Mouse (Mus musculus) embryonic fibroblast, embryonic 13.5 days (primary cell): ENCODE data around the gene Git2. TPM values are rescaled to one million over a fixed set of nuclear protein-coding genes. Genes with fewer than 3 reads are reported as not detected.
A peak's percentile ranks its signal among the peaks of the same experiment; 100 is the strongest.

Source experiments
- H3K27ac ChIP-seq: 2 replicates; pipeline ENCODE4 v1.5.1; 2012; ENCODE audit warnings: low read length, control low read depth, inconsistent platforms; ENCODE audit not compliant: insufficient read depth
- H3K4me1 ChIP-seq: 2 replicates; pipeline ENCODE4 v1.6.1; 2011; ENCODE audit warnings: low read length; ENCODE audit not compliant: control insufficient read depth, insufficient read depth
- H3K4me3 ChIP-seq: 2 replicates; pipeline ENCODE4 v1.5.1; 2011; ENCODE audit warnings: mild to moderate bottlenecking, control low read depth, low read length; ENCODE audit not compliant: insufficient read depth
- CTCF ChIP-seq: IDR thresholded peaks from 2 replicates; pipeline ENCODE4 v1.5.1; 2011; ENCODE audit warnings: mild to moderate bottlenecking, control low read depth, low read length, moderate library complexity, borderline replicate concordance; ENCODE audit not compliant: insufficient read depth
- POLR2A ChIP-seq: IDR thresholded peaks from 2 replicates; pipeline ENCODE4 v1.6.1; 2011; ENCODE audit warnings: low read depth, mild to moderate bottlenecking, control low read depth, low read length, moderate library complexity
- polyA plus RNA-seq: library from polyadenylated mRNA; stranded (reverse); fragments of >200 nt; gene quantifications from 2 replicates; pipeline ENCODE4 v1.2.4, GENCODE M21; 2011; ENCODE audit warnings: low read depth; ENCODE audit not compliant: missing spikeins, insufficient read length

The Git2 gene
- polyA plus RNA-seq, 1 experiment: 58.0 TPM

DNA sequence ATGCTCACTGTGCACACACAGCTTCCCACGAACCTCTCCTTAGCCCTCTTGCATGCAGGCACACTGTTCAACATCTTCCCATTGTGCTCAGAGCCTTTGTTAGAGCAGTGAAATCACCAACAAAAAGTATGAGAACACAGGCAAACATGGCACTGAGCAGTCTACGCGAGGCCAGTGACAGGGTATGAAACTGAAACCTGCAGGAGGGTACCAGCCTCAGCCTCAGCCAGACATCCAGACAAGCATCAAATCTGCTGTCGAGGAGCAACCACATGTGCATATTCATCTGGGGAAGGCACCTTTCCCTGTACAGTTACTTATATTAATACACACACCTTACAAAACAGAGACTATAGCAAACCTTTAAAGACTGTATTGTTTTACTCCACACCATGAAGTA lies 28.4 kb downstream of the Git2 start:
- peaks cover 20% of the 10 kb centered on the region for H3K4me1 ChIP-seq
- H3K27ac ChIP-seq: no peak overlapping the region
- no peak overlapping the region for H3K4me3 ChIP-seq
- no peak for TF ChIP-seq POLR2A
- no peak for TF ChIP-seq CTCF

GRCm38 (mm10) chr5:114745581-114745980 lies 29.7 kb downstream of the Git2 start:
- TF ChIP-seq POLR2A: no peak
- TF ChIP-seq CTCF: no peak
- peaks cover 20% of the 10 kb centered on the region for H3K4me1 ChIP-seq
- H3K4me3 ChIP-seq: no peak overlapping the region
- peak overlapping the region; percentile 8; the same call in 1 of the 2 replicates for H3K27ac ChIP-seq

GRCm38 (mm10) chr5:114743697-114744090 lies 31.6 kb downstream of the Git2 start:
- TF ChIP-seq CTCF (no peak), POLR2A (no peak)
- H3K27ac ChIP-seq: peak overlapping the region; percentile 64

DNA sequence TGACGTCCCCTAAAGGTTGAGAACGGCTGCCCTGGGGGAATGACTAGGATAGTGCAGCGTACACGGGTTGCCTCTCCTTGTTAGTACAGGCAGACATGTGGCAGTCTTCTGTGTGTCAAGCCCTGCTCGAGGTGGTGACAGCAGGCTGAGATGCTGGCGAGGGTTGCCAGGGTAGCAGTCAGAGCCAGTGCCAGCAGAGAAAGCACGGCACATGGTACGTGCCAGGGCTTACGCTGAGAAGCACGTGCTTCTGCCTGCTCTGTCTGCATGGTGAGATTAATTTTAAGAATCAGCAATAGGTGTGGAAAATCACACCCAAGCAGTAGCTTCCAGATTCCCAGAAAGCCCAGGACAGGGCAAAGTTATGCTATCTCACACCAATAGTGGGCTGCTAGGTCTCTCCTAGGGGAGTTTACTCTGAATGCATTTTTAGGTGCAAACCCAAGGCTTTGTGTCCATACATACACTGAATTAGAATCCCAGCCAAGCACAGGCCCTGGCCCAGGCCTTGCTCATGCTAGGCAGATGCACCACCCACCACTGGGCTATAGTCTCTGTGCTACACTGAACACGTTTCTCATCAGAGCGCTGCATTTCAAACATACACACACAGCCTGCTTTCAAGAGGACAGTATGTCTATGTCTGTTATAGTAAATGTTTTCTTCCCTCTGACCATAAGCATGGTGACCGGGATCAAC lies 32.2 kb downstream of the Git2 start:
- peaks cover 25% of the 10 kb centered on the region for H3K4me1 ChIP-seq
- H3K4me3 ChIP-seq: no peak overlapping the region
- H3K27ac ChIP-seq: peak overlapping the region; percentile 64
- TF ChIP-seq CTCF (no peak), POLR2A (no peak)

More at GRCm38 (mm10) chr5:114743697-114744090, 31.6 kb downstream of the Git2 start:
- Histone ChIP-seq H3K4me3 (no peak overlapping the region), H3K4me1 (peaks cover 25% of the 10 kb centered on the region)

DNA sequence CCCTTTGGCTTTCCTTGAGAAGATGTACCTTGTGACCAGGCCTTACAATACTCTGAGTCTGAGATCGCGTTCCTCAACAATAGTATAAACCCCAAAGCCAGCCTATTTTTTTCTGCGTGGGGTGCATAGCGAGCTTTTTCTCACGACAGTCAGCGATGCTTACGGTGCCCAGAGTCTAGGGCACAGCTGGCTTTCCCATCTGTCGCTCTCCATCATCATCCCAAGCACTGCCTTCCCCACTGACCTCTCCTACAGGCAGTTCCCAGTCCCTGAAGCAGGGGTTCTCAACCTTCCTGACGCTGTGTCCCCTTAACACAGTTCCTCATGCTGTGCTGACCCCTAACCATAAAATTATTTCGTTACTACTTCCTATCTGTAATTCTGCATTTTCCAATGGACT lies 32.7 kb downstream of the Git2 start:
- H3K4me3 ChIP-seq: no peak overlapping the region
- H3K27ac ChIP-seq: peak overlapping the region; percentile 64; the same call in 1 of the 2 replicates
- peaks cover 25% of the 10 kb centered on the region for H3K4me1 ChIP-seq
- TF ChIP-seq POLR2A (no peak), CTCF (no peak)

DNA sequence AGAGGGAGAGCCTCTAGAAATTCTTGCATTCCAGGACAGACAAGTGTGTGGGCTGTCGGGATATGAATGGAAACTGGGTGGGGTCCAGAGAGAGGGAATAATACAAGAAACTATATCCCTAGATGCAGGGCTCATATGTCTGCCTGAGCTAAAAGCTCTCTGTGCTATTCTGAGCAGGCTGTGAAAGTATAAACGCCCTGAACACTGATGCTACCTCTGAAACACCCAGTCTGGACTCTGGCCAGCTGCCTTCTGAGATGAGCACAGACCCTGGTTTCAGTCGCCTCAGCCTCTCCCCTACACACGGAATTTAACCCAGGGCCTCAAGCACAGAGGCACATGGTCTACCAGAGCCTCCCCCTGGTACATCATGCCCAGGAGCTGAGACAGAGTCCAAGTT lies 34.7 kb downstream of the Git2 start:
- Histone ChIP-seq H3K27ac (no peak overlapping the region), H3K4me1 (peaks cover 25% of the 10 kb centered on the region), H3K4me3 (no peak overlapping the region)
- no peak for TF ChIP-seq CTCF
- no peak for TF ChIP-seq POLR2A

- peaks cover 13% of the 10 kb centered on the region for H3K4me1 ChIP-seq
- H3K4me3 ChIP-seq: no peak overlapping the region
- TF ChIP-seq CTCF (no peak), POLR2A (no peak)
- no peak overlapping the region for H3K27ac ChIP-seq
Measured at GRCm38 (mm10) chr5:114738707-114739241, 36.5 kb downstream of the Git2 start.

GRCm38 (mm10) chr5:114737090-114737887 lies 38.0 kb downstream of the Git2 start:
- no peak for TF ChIP-seq CTCF
- TF ChIP-seq POLR2A: no peak
- Histone ChIP-seq H3K4me1 (peaks cover 5% of the 10 kb centered on the region; the same call in 1 of the 2 replicates), H3K27ac (no peak overlapping the region)

GRCm38 (mm10) chr5:114733606-114734005 lies 41.7 kb downstream of the Git2 start:
- TF ChIP-seq POLR2A: no peak
- no peak for TF ChIP-seq CTCF
- Histone ChIP-seq H3K4me3 (no peak overlapping the region), H3K27ac (no peak overlapping the region), H3K4me1 (no peaks in the 10 kb centered on the region)

More at GRCm38 (mm10) chr5:114737090-114737887, 38.0 kb downstream of the Git2 start:
- H3K4me3 ChIP-seq: no peak overlapping the region

GRCm38 (mm10) chr5:114731969-114732368 lies 43.3 kb downstream of the Git2 start:
- Histone ChIP-seq H3K27ac (no peak overlapping the region), H3K4me3 (no peak overlapping the region), H3K4me1 (no peaks in the 10 kb centered on the region)
- no peak for TF ChIP-seq CTCF
- no peak for TF ChIP-seq POLR2A
